Comparison of ENCODE assay signal across 8 mouse cellular contexts in the genomic region with DNA sequence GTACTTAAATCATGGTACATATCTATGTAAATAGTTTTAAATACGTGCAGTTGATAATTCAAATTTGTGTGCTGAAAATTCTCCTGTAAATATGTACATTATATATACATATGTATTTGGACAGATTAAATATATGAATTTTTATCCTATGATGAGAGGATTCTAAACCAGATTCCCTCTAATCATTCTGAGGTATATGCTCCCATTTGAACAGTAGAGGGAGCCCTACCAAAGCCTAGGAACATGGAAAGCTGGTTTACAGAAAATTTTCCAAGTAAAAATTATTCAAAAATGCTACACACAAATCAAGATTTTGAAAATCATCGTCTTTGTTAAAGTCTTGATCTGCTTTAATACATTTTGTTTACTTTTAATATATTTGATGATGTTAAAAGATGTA.
DNase-seq lines count a peak whose midpoint lies in the region; ATAC-seq lines count a peak whose summit lies in the region.

No protein-coding gene starts in this region.

- no peaks in the 10 kb centered on the region for H3K4me1 ChIP-seq in hindbrain, embryonic 11.5 days (replicated peaks; ENCODE audit: control insufficient read depth, insufficient read depth, low read length)
- no peaks in the 10 kb centered on the region for H3K4me1 ChIP-seq in hindbrain, embryonic 12.5 days
- no peaks in the 10 kb centered on the region for H3K4me1 ChIP-seq in midbrain, embryonic 14.5 days (ENCODE audit: control insufficient read depth, insufficient read depth, low read length)
- H3K4me1 ChIP-seq in midbrain, embryonic 16.5 days (ENCODE audit: control insufficient read depth, insufficient read depth, low read length) = no peaks in the 10 kb centered on the region

- peak; percentile 22 for DNase-seq in hindbrain, embryonic 11.5 days (ENCODE audit: low spot score)
- peak; percentile 78 for DNase-seq in midbrain, embryonic 14.5 days
- DNase-seq in brain, embryonic 18.5 days (ENCODE audit: low read depth, low spot score) = peak; percentile 4
- peak; percentile 2 for DNase-seq in retina, postnatal 7 days (ENCODE audit: low read depth, low spot score)
- no peak for DNase-seq in layer of hippocampus, adult 9-10 months (ENCODE audit: low spot score)

- ATAC-seq in hindbrain, embryonic 11.5 days (ENCODE audit: low FRiP score) = no peak
- ATAC-seq in hindbrain, embryonic 12.5 days (ENCODE audit: low FRiP score) = no peak
- ATAC-seq in midbrain, embryonic 14.5 days (ENCODE audit: low FRiP score, low TSS enrichment) = no peak
- no peak for ATAC-seq in midbrain, embryonic 16.5 days
- no peak for ATAC-seq in CD4-positive, CD25-positive, alpha-beta regulatory T cell, adult 4 months

- no peak overlapping the region for H3K4me2 ChIP-seq in hindbrain, embryonic 11.5 days (replicated peaks; ENCODE audit: low read depth, low read length)
- H3K4me2 ChIP-seq in hindbrain, embryonic 12.5 days (replicated peaks) = no peak overlapping the region
- no peak overlapping the region for H3K4me2 ChIP-seq in midbrain, embryonic 14.5 days (ENCODE audit: low read length)
- no peak overlapping the region for H3K4me2 ChIP-seq in midbrain, embryonic 16.5 days (ENCODE audit: low read length)

- no peak overlapping the region for H3K9ac ChIP-seq in hindbrain, embryonic 11.5 days (ENCODE audit: low read depth, low read length)
- no peak overlapping the region for H3K9ac ChIP-seq in hindbrain, embryonic 12.5 days
- no peak overlapping the region for H3K9ac ChIP-seq in midbrain, embryonic 14.5 days (replicated peaks; ENCODE audit: low read length)
- no peak overlapping the region for H3K9ac ChIP-seq in midbrain, embryonic 16.5 days (ENCODE audit: low read depth, low read length)

- no peaks in the 10 kb centered on the region for H3K9me3 ChIP-seq in hindbrain, embryonic 11.5 days (ENCODE audit: control insufficient read depth, low read length)
- H3K9me3 ChIP-seq in hindbrain, embryonic 12.5 days (replicated peaks) = no peaks in the 10 kb centered on the region
- H3K9me3 ChIP-seq in midbrain, embryonic 14.5 days (ENCODE audit: control insufficient read depth, low read length) = no peaks in the 10 kb centered on the region
- no peaks in the 10 kb centered on the region for H3K9me3 ChIP-seq in midbrain, embryonic 16.5 days (replicated peaks; ENCODE audit: control insufficient read depth, low read length, poor library complexity, severe bottlenecking)

- H3K36me3 ChIP-seq in hindbrain, embryonic 11.5 days (ENCODE audit: control insufficient read depth, insufficient read depth, low read length) = no peaks in the 10 kb centered on the region
- H3K36me3 ChIP-seq in hindbrain, embryonic 12.5 days = no peaks in the 10 kb centered on the region
- H3K36me3 ChIP-seq in midbrain, embryonic 14.5 days (ENCODE audit: control insufficient read depth, insufficient read depth, low read length) = no peaks in the 10 kb centered on the region
- H3K36me3 ChIP-seq in midbrain, embryonic 16.5 days (ENCODE audit: control insufficient read depth, insufficient read depth, low read length) = no peaks in the 10 kb centered on the region

- H3K4me3 ChIP-seq in hindbrain, embryonic 11.5 days (ENCODE audit: low read depth, low read length) = no peak overlapping the region
- H3K4me3 ChIP-seq in hindbrain, embryonic 12.5 days = no peak overlapping the region
- H3K4me3 ChIP-seq in midbrain, embryonic 14.5 days (replicated peaks; ENCODE audit: low read depth, low read length) = no peak overlapping the region
- no peak overlapping the region for H3K4me3 ChIP-seq in midbrain, embryonic 16.5 days (ENCODE audit: low read depth, low read length)

- no peak overlapping the region for H3K27ac ChIP-seq in hindbrain, embryonic 11.5 days (ENCODE audit: low read depth, low read length)
- no peak overlapping the region for H3K27ac ChIP-seq in hindbrain, embryonic 12.5 days
- no peak overlapping the region for H3K27ac ChIP-seq in midbrain, embryonic 14.5 days (replicated peaks; ENCODE audit: low read depth, low read length)
- H3K27ac ChIP-seq in midbrain, embryonic 16.5 days (ENCODE audit: low read length) = no peak overlapping the region

- 25% methylated on average over 2 of the region's 2 CpGs for WGBS in hindbrain, embryonic 11.5 days
- WGBS in hindbrain, embryonic 12.5 days = 17% methylated on average over 2 of the region's 2 CpGs
- 21% methylated on average over 2 of the region's 2 CpGs for WGBS in midbrain, embryonic 14.5 days
- WGBS in midbrain, embryonic 16.5 days = 24% methylated on average over 2 of the region's 2 CpGs

- no peaks in the 10 kb centered on the region for H3K27me3 ChIP-seq in hindbrain, embryonic 11.5 days (ENCODE audit: control insufficient read depth, insufficient read depth, low read length)
- no peaks in the 10 kb centered on the region for H3K27me3 ChIP-seq in hindbrain, embryonic 12.5 days
- H3K27me3 ChIP-seq in midbrain, embryonic 14.5 days (ENCODE audit: control insufficient read depth, insufficient read depth, low read length) = no peaks in the 10 kb centered on the region
- H3K27me3 ChIP-seq in midbrain, embryonic 16.5 days (ENCODE audit: control insufficient read depth, insufficient read depth, low read depth, low read length) = no peaks in the 10 kb centered on the region
